Mouse (Mus musculus) stomach, embryonic 14.5 days (tissue): ENCODE data around the gene Wdfy2. TPM values are rescaled to one million over a fixed set of nuclear protein-coding genes. Genes with fewer than 3 reads are reported as not detected.

ENCODE experiments used
- ATAC-seq: fragments of 200-750 bp; cut with Nextera tagmentation; 2 replicates; pipeline ENCODE4 v1.8.0; 2017; ENCODE audit warnings: low read depth, moderate TSS enrichment; ENCODE audit not compliant: insufficient number of reproducible peaks, insufficient read depth, low FRiP score
- H3K27ac ChIP-seq: fragments of 300-500 bp; sonication (generic); 2 replicates; pipeline ENCODE4 v1.5.1; 2014; ENCODE audit warnings: mild to moderate bottlenecking, low read length, moderate library complexity, mixed read lengths
- H3K27me3 ChIP-seq: fragments of 300-500 bp; sonication (generic); 2 replicates; pipeline ENCODE4 v1.6.1; 2014; ENCODE audit warnings: low read length, control low read depth, mixed read lengths; ENCODE audit not compliant: control insufficient read depth, insufficient read depth
- H3K36me3 ChIP-seq: fragments of 300-500 bp; sonication (generic); 2 replicates; pipeline ENCODE4 v1.6.1; 2014; ENCODE audit warnings: mild to moderate bottlenecking, control low read depth, low read length, moderate library complexity, mixed read lengths; ENCODE audit not compliant: control insufficient read depth, insufficient read depth
- H3K4me1 ChIP-seq: fragments of 300-500 bp; sonication (generic); 2 replicates; pipeline ENCODE4 v1.6.1; 2014; ENCODE audit warnings: low read length, control low read depth, mixed read lengths; ENCODE audit not compliant: control insufficient read depth, insufficient read depth
- H3K4me2 ChIP-seq: fragments of 300-500 bp; sonication (generic); replicated peaks from 2 replicates; pipeline ENCODE4 v1.6.1; 2014; ENCODE audit warnings: low read depth, low read length, control low read depth
- H3K4me3 ChIP-seq: fragments of 300-500 bp; sonication (generic); 2 replicates; pipeline ENCODE4 v1.5.1; 2014; ENCODE audit warnings: low read depth, low read length, control low read depth
- H3K9ac ChIP-seq: fragments of 300-500 bp; sonication (generic); replicated peaks from 2 replicates; pipeline ENCODE4 v1.6.1; 2014; ENCODE audit warnings: low read depth, mild to moderate bottlenecking, control low read depth, low read length, moderate library complexity, mixed read lengths
- H3K9me3 ChIP-seq: fragments of 300-500 bp; sonication (generic); 2 replicates; pipeline ENCODE4 v1.6.1; 2016; ENCODE audit warnings: low read depth, low read length, control low read depth; ENCODE audit not compliant: control insufficient read depth
- WGBS: fragments of 180-500 bp; shearing (Covaris S2); extraction: QIAGEN DNeasy Blood & Tissue Kit; methylation state at CpG from one replicate; pipeline ENCODE4 v1.1.7; 2014; 5-methylcytosine and 5-hydroxymethylcytosine counted together
- polyA plus RNA-seq: library from polyadenylated mRNA; unstranded; fragments of >200 nt; fragmentation: Nextera tagmentation; extraction: Ambion mirVana; gene quantifications from 2 replicates; pipeline ENCODE4 v1.2.1, GENCODE M21; 2014

The Wdfy2 gene
- polyA plus RNA-seq, 1 experiment from 2014 or later, result 9.4 TPM

GRCm38 (mm10) chr14:62836926-62837640 lies 395 bp upstream of the Wdfy2 start:
- Histone ChIP-seq H3K36me3 (no peaks in the 10 kb centered on the region), H3K9ac (no peak overlapping the region), H3K4me2 (peak overlapping the region; percentile 44), H3K4me1 (0 out of 2 replicates have a peak, but pooled peaks cover 2% of the 10 kb centered on the region), H3K27ac (no peak overlapping the region), H3K27me3 (no peaks in the 10 kb centered on the region), H3K9me3 (no peaks in the 10 kb centered on the region), H3K4me3 (peak overlapping the region; percentile 90)
- peak; percentile 96 for ATAC-seq
- WGBS, result under 1% methylated on average over 37 of the region's 37 CpGs

GRCm38 (mm10) chr14:62838336-62838735 lies 858 bp downstream of the Wdfy2 start:
- Histone ChIP-seq H3K27ac (peak overlapping the region; percentile 30; the same call in 1 of the 2 replicates), H3K4me1 (0 out of 2 replicates have a peak, but pooled peaks cover 2% of the 10 kb centered on the region), H3K9me3 (no peaks in the 10 kb centered on the region), H3K9ac (peak overlapping the region; percentile 64), H3K27me3 (no peaks in the 10 kb centered on the region), H3K4me3 (peak overlapping the region; percentile 90), H3K36me3 (no peaks in the 10 kb centered on the region), H3K4me2 (peak overlapping the region; percentile 68)
- WGBS, result 11% methylated on average over 9 of the region's 9 CpGs
- ATAC-seq, result no peak

GRCm38 (mm10) chr14:62841726-62842125 lies 4.2 kb downstream of the Wdfy2 start:
- Histone ChIP-seq H3K4me1 (peaks cover 13% of the 10 kb centered on the region; the same call in 1 of the 2 replicates), H3K4me3 (no peak overlapping the region), H3K27ac (no peak overlapping the region), H3K27me3 (no peaks in the 10 kb centered on the region), H3K4me2 (no peak overlapping the region), H3K36me3 (no peaks in the 10 kb centered on the region), H3K9ac (no peak overlapping the region), H3K9me3 (no peaks in the 10 kb centered on the region)
- ATAC-seq, result no peak

- Histone ChIP-seq H3K4me1 (peaks cover 13% of the 10 kb centered on the region; the same call in 1 of the 2 replicates), H3K9me3 (no peaks in the 10 kb centered on the region), H3K27me3 (no peaks in the 10 kb centered on the region), H3K4me2 (no peak overlapping the region), H3K27ac (no peak overlapping the region), H3K36me3 (no peaks in the 10 kb centered on the region), H3K4me3 (no peak overlapping the region), H3K9ac (no peak overlapping the region)
- ATAC-seq, result no peak
Observed at GRCm38 (mm10) chr14:62842495-62842894, 5.0 kb downstream of the Wdfy2 start.

- ATAC-seq, result no peak
- peaks cover 13% of the 10 kb centered on the region; the same call in 1 of the 2 replicates for H3K4me1 ChIP-seq
Observed at GRCm38 (mm10) chr14:62842976-62843375, 5.5 kb downstream of the Wdfy2 start.

GRCm38 (mm10) chr14:62844226-62844625 lies 6.7 kb downstream of the Wdfy2 start:
- WGBS, result 77% methylated on average over 8 of the region's 8 CpGs
- peaks cover 11% of the 10 kb centered on the region; the same call in 1 of the 2 replicates for H3K4me1 ChIP-seq
- H3K9ac ChIP-seq, result no peak overlapping the region
- H3K4me2 ChIP-seq, result no peak overlapping the region
- H3K27me3 ChIP-seq, result no peaks in the 10 kb centered on the region
- no peaks in the 10 kb centered on the region for H3K36me3 ChIP-seq
- H3K9me3 ChIP-seq, result peaks cover 7% of the 10 kb centered on the region; the same call in 1 of the 2 replicates
- H3K27ac ChIP-seq, result no peak overlapping the region
- H3K4me3 ChIP-seq, result no peak overlapping the region
- no peak for ATAC-seq

More at GRCm38 (mm10) chr14:62842976-62843375, 5.5 kb downstream of the Wdfy2 start:
- Histone ChIP-seq H3K27ac (no peak overlapping the region), H3K36me3 (no peaks in the 10 kb centered on the region), H3K4me2 (no peak overlapping the region), H3K9ac (no peak overlapping the region), H3K27me3 (no peaks in the 10 kb centered on the region), H3K4me3 (no peak overlapping the region), H3K9me3 (no peaks in the 10 kb centered on the region)
- 70% methylated on average over 2 of the region's 2 CpGs for WGBS

- Histone ChIP-seq H3K4me3 (no peak overlapping the region), H3K9me3 (peaks cover 7% of the 10 kb centered on the region; the same call in 1 of the 2 replicates), H3K4me1 (peaks cover 11% of the 10 kb centered on the region; the same call in 1 of the 2 replicates), H3K27ac (no peak overlapping the region), H3K9ac (no peak overlapping the region), H3K4me2 (no peak overlapping the region), H3K36me3 (no peaks in the 10 kb centered on the region), H3K27me3 (no peaks in the 10 kb centered on the region)
- no peak for ATAC-seq
- 60% methylated on average over 8 of the region's 8 CpGs for WGBS
Observed at GRCm38 (mm10) chr14:62845011-62845840, 7.7 kb downstream of the Wdfy2 start.

- Histone ChIP-seq H3K27me3 (no peaks in the 10 kb centered on the region), H3K4me2 (no peak overlapping the region), H3K4me3 (no peak overlapping the region), H3K36me3 (no peaks in the 10 kb centered on the region), H3K9ac (no peak overlapping the region), H3K27ac (no peak overlapping the region), H3K4me1 (peaks cover 11% of the 10 kb centered on the region; the same call in 1 of the 2 replicates), H3K9me3 (peaks cover 7% of the 10 kb centered on the region; the same call in 1 of the 2 replicates)
- ATAC-seq, result no peak
- WGBS, result 44% methylated on average over 6 of the region's 6 CpGs
Observed at GRCm38 (mm10) chr14:62850980-62851379, 13.5 kb downstream of the Wdfy2 start.
